Mouse (Mus musculus) heart, adult 2 months (tissue): ENCODE data around the gene Arhgef18. TPM values are rescaled to one million over a fixed set of nuclear protein-coding genes. Genes with fewer than 3 reads are reported as not detected.

Experiments
- DNase-seq, 2 experiments: peaks; one replicate each; pipeline ENCODE4 v3.0.0; 2021
- H3K27ac ChIP-seq: fragments of 200-600 bp; 2 replicates; pipeline ENCODE4 v1.8.1; 2022
- H3K27me3 ChIP-seq: fragments of 200-500 bp; 2 replicates; pipeline ENCODE4 v1.6.1; 2012; ENCODE audit warnings: mild to moderate bottlenecking, low read length, inconsistent platforms, mixed read lengths; ENCODE audit not compliant: control insufficient read depth, insufficient read depth
- H3K36me3 ChIP-seq: fragments of 200-500 bp; 2 replicates; pipeline ENCODE4 v1.6.1; 2012; ENCODE audit warnings: low read length, inconsistent platforms; ENCODE audit not compliant: control insufficient read depth, insufficient read depth
- H3K4me1 ChIP-seq: fragments of 200-500 bp; 2 replicates; pipeline ENCODE4 v1.6.1; 2011; ENCODE audit warnings: low read length; ENCODE audit not compliant: control insufficient read depth, insufficient read depth
- H3K4me3 ChIP-seq: fragments of 200-600 bp; 2 replicates; pipeline ENCODE4 v1.8.1; 2022
- H3K79me2 ChIP-seq: fragments of 200-500 bp; replicated peaks from 2 replicates; pipeline ENCODE4 v1.6.1; 2012; ENCODE audit warnings: mild to moderate bottlenecking, inconsistent platforms, low read length, moderate library complexity, mixed read lengths; ENCODE audit not compliant: control insufficient read depth, insufficient read depth
- H3K9ac ChIP-seq: fragments of 200-500 bp; 2 replicates; pipeline ENCODE4 v1.6.1; 2012; ENCODE audit warnings: low read depth, mild to moderate bottlenecking, control low read depth, inconsistent platforms, low read length, mixed read lengths
- CTCF ChIP-seq: fragments of 200-600 bp; IDR thresholded peaks from 2 replicates; pipeline ENCODE4 v1.8.1; 2022; ENCODE audit warnings: antibody characterized with exemption, mild to moderate bottlenecking, moderate library complexity
- EP300 ChIP-seq: fragments of 200-500 bp; IDR thresholded peaks from 2 replicates; pipeline ENCODE4 v1.6.1; 2011; ENCODE audit warnings: low read depth, low read length, control low read depth; ENCODE audit not compliant: insufficient read depth
- POLR2A ChIP-seq: fragments of 200-500 bp; IDR thresholded peaks from 2 replicates; pipeline ENCODE4 v1.6.1; 2011; ENCODE audit warnings: mild to moderate bottlenecking, low read depth, low read length, control low read depth; ENCODE audit not compliant: insufficient read depth
- WGBS: fragments of 180-500 bp; shearing (Covaris S2); methylation state at CpG from one replicate; pipeline ENCODE4 v1.1.7; 2018; 5-methylcytosine and 5-hydroxymethylcytosine counted together
- intact Hi-C: fragments of 180-260 bp; cut with DNase I; formaldehyde crosslinking; loops from one replicate; pipeline ENCODE4 v1.15.1; 2025
- polyA plus RNA-seq: library from polyadenylated mRNA; depleted of rRNA; stranded (reverse); fragments of >200 nt; gene quantifications from 2 replicates; pipeline ENCODE4 v1.2.3, GENCODE M21; 2012
- total RNA-seq, 2 experiments: library from RNA; stranded (reverse); gene quantifications; 2 replicates each; pipeline ENCODE4 v1.2.3; 2021

The Arhgef18 gene
- total and polyA plus RNA-seq, 3 experiments, result 12.3 to 20.4 (median 18.7) TPM

- H3K4me1 ChIP-seq, result no peaks in the 10 kb centered on the region
- no peaks in the 10 kb centered on the region for H3K27me3 ChIP-seq
- DNase-seq, result peak; percentile 84 to 86
- H3K36me3 ChIP-seq, result no peaks in the 10 kb centered on the region
- H3K79me2 ChIP-seq, result peaks cover 2% of the 10 kb centered on the region
- peak within 1 kb of the TSS; percentile 79 for H3K4me3 ChIP-seq
- WGBS, result under 1% methylated on average over 60 of the region's 64 CpGs
- H3K9ac ChIP-seq, result peak within 1 kb of the TSS; percentile 100
- no peak for TF ChIP-seq CTCF
- TF ChIP-seq POLR2A, result no peak; the same call in 1 of the 2 replicates
- TF ChIP-seq EP300, result no peak
- H3K27ac ChIP-seq, result peak within 1 kb of the TSS; percentile 92
- intact Hi-C loops, result loop anchor here (2.0 kb wide), 2 partner anchors 24 to 26 kb away; partner anchors contain the start of gene Pex11g
Measured at GRCm38 (mm10) chr8:3492901-3493844, 100.4 kb downstream of the Arhgef18 start, which contains the start of gene Zfp358. Zfp358 (plus strand) TSS chr8:3493138.

- H3K4me3 ChIP-seq, result peak overlapping the region; percentile 79
Measured at GRCm38 (mm10) chr8:3493845-3494208, 101.0 kb downstream of the Arhgef18 start.

GRCm38 (mm10) chr8:3495578-3496427, 103.0 kb downstream of the Arhgef18 start:
- intact Hi-C loops, result no loop called here
- Histone ChIP-seq H3K27me3 (no peaks in the 10 kb centered on the region), H3K4me3 (no peak overlapping the region), H3K79me2 (peaks cover 4% of the 10 kb centered on the region), H3K27ac (no peak overlapping the region), H3K36me3 (no peaks in the 10 kb centered on the region), H3K4me1 (no peaks in the 10 kb centered on the region), H3K9ac (no peak overlapping the region)
- TF ChIP-seq CTCF, result no peak
- TF ChIP-seq POLR2A, result no peak
- no peak for TF ChIP-seq EP300
- no peak for DNase-seq
- WGBS, result 94% methylated on average over 44 of the region's 44 CpGs

More at GRCm38 (mm10) chr8:3493845-3494208, 101.0 kb downstream of the Arhgef18 start:
- no peaks in the 10 kb centered on the region for H3K27me3 ChIP-seq
- peak overlapping the region; percentile 100; the same call in 1 of the 2 replicates for H3K9ac ChIP-seq
- intact Hi-C loops, result loop anchor here (2.0 kb wide), 2 partner anchors 23 to 27 kb away; partner anchors contain the start of gene Pex11g
- WGBS, result 14% methylated on average over 6 of the region's 6 CpGs
- peak overlapping the region; percentile 92 for H3K27ac ChIP-seq
- H3K36me3 ChIP-seq, result no peaks in the 10 kb centered on the region
- H3K79me2 ChIP-seq, result peaks cover 2% of the 10 kb centered on the region
- no peak for TF ChIP-seq EP300
- TF ChIP-seq CTCF, result no peak
- TF ChIP-seq POLR2A, result no peak
- no peaks in the 10 kb centered on the region for H3K4me1 ChIP-seq
- no peak for DNase-seq

- TF ChIP-seq CTCF, result no peak
- no peak for TF ChIP-seq EP300
Measured at GRCm38 (mm10) chr8:3496428-3496748, 103.6 kb downstream of the Arhgef18 start.

GRCm38 (mm10) chr8:3498583-3498982, 105.8 kb downstream of the Arhgef18 start:
- no peaks in the 10 kb centered on the region for H3K27me3 ChIP-seq
- H3K36me3 ChIP-seq, result no peaks in the 10 kb centered on the region
- peaks cover 2% of the 10 kb centered on the region for H3K4me1 ChIP-seq
- no peak overlapping the region for H3K9ac ChIP-seq
- no peak for DNase-seq
- intact Hi-C loops, result no loop called here
- no peak overlapping the region for H3K27ac ChIP-seq
- TF ChIP-seq POLR2A (no peak), CTCF (no peak), EP300 (no peak)
- H3K79me2 ChIP-seq, result peaks cover 1% of the 10 kb centered on the region; the same call in 1 of the 2 replicates
- 84% methylated on average over 3 of the region's 3 CpGs for WGBS
- H3K4me3 ChIP-seq, result no peak overlapping the region

More at GRCm38 (mm10) chr8:3496428-3496748, 103.6 kb downstream of the Arhgef18 start:
- no peaks in the 10 kb centered on the region for H3K27me3 ChIP-seq
- H3K36me3 ChIP-seq, result no peaks in the 10 kb centered on the region
- no peak overlapping the region for H3K4me3 ChIP-seq
- H3K9ac ChIP-seq, result no peak overlapping the region
- intact Hi-C loops, result no loop called here
- peaks cover 2% of the 10 kb centered on the region for H3K4me1 ChIP-seq
- DNase-seq, result no peak
- no peak overlapping the region for H3K27ac ChIP-seq
- peaks cover 4% of the 10 kb centered on the region for H3K79me2 ChIP-seq
- whole genome bisulfite sequencing, result 91% methylated on average over 15 of the region's 15 CpGs

- Histone ChIP-seq H3K4me1 (peaks cover 2% of the 10 kb centered on the region), H3K36me3 (no peaks in the 10 kb centered on the region), H3K27me3 (no peaks in the 10 kb centered on the region), H3K4me3 (peak overlapping the region; percentile 87), H3K27ac (peak overlapping the region; percentile 94), H3K9ac (peak overlapping the region; percentile 85), H3K79me2 (peaks cover 1% of the 10 kb centered on the region; the same call in 1 of the 2 replicates)
- no peak for DNase-seq
- intact Hi-C loops, result loop anchor here (1.0 kb wide), 1 partner anchor 17 kb away; no protein-coding TSS in a partner anchor
- WGBS, result 2% methylated on average over 8 of the region's 8 CpGs
- no peak for TF ChIP-seq POLR2A
- no peak for TF ChIP-seq CTCF
- TF ChIP-seq EP300, result no peak
Measured at GRCm38 (mm10) chr8:3499751-3500150, 106.9 kb downstream of the Arhgef18 start.
